Mouse (Mus musculus): ENCODE results near the gene 2200002J24Rik.
"Not testable (repeated sequence)": the region's sequence is repeated elsewhere in the genome, so short reads cannot be mapped to it uniquely, and the experiment has no call there.

The 2200002J24Rik gene

GRCm38 (mm10) chr7:30729396-30730063, 30.8 kb downstream of the 2200002J24Rik start, which contains the start of gene Tmem147:
Gene Tmem147 (minus strand): TSS chr7:30729540.
- peak; percentile 98 for DNase-seq

DNA sequence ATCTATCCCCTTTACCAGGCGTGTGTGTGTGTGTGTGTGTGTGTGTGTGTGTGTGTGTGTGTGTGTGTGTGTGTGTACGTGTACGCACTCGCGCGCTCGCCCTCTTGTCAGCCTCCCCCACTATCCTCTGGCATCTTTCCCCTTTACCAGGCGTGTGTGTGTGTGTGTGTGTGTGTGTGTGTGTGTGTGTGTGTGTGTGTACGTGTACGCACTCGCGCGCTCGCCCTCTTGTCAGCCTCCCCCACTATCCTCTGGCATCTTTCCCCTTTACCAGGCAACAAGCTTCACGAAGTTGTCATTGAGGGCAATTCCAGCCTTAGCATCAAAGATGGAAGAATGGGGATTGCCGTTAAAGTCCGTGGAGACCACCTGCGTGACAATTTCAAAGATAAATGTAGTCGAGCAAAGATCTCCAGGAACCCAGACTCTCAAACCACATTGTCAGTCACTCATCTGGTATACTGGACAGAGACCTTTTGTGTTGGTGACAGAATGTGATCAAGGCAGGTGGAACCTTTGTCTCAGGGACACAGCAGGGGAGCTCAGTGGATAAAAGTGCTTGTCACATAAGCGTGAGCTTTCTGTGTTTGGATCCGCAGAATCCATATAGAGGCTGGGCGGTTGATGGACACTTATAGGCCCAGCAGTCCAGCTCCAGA, 31.5 kb downstream of the 2200002J24Rik start:
- peak; percentile 18 for DNase-seq

- no peak for DNase-seq
These were observed 37.5 kb downstream of the 2200002J24Rik start for GRCm38 (mm10) chr7:30736211-30736610.

DNA sequence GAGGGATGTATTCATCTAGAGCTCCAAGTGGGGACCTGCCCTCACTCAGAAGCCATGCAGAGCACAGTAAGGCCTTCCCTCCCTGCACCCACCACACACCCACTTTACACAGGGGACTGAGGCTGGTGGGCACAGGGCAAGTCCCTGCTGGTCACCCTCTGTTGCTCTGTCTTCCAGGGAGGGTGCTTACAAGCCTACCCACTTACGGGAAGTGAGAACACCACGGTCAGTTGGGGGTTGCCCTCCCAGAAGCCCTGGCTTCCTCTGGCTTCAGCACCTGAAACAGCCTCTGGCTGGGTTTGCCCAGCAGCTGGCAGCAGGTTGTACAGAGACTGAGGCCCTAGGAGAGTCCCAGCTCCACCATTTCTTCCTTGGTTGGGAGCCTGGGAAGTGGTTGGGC, 43.8 kb downstream of the 2200002J24Rik start:
- not testable (repeated sequence) for DNase-seq

DNA sequence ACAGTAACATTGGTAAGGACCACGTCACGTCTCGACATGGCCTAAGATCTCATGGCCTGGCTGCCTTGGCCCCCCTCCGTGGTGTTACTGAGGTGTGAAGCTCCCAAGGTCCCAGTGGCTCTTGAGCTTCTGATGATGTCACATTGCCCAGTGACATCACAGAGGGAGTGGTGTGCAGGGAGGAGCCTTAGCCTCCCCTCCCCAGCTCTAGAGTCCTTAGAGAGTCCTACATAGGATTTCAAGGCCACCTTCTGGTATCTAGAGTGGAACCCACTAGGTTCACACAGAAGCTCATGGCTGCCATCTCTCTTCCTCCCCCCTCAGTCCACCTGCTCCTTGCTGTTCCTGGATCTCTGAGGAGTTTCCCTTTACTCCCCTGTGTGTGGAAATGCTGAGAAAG, 44.9 kb downstream of the 2200002J24Rik start, which contains the start of gene Gapdhs:
Gapdhs (minus strand) TSS at position 65 of the 400 bp plus-strand sequence.
- not testable (repeated sequence) for DNase-seq

DNA sequence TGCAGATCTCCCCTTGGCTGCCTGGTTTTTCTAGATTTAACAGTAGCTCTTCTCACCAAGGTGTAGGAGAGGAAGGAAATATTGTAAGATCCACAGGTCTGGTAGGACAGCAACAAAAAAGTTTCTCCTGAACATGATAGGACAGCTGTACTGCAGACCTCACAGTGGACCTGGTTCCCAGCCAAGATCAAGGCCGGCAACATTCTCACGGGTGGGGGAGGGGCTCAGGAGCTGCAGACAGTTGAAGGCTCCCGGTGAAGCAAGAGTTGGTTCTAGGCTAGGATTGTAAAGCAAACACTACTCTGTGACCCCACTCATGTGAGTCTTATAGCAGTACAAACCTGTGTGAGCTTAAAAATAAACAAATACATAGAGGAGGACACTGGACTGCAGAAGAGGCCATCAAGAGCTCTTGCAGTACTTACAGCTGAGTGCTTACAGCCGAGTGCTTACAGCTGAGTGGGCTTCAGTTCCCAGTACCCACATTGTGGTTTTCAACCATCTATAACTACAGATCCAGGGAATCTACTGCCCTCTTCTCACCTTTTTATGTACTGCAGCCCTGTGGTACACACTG, 45.4 kb downstream of the 2200002J24Rik start:
- peak; percentile 25 for DNase-seq

- no peak for DNase-seq
These were observed 48.9 kb downstream of the 2200002J24Rik start for GRCm38 (mm10) chr7:30747525-30748204.

Measured in kidney, adult 18-20 months (tissue).